ENCODE assay signal across 35 mouse cellular contexts in genomic region chr1:128772440-128772839, GRCm38 (mm10).
"Had no signal": no experiment of that assay in that cellular context is flagged by ENCODE, and none has a peak within 500 bp of the region (broad histone marks: within the 10 kb centered on the region; RNA-seq: fewer than 3 reads in every experiment).

No protein-coding gene starts in this region.

- DNase-seq: heart, postnatal 10 days; heart, postnatal 14 days; heart, postnatal 36 days; heart, postnatal 4 days; kidney, adult 11 months; kidney, adult 18-20 months; kidney, adult 2 months; kidney, adult 8-10 months; kidney, adult 9 months; kidney, postnatal 10 days; kidney, postnatal 14 days; kidney, postnatal 25 days; kidney, postnatal 36 days; kidney, postnatal 4 days; layer of hippocampus, adult 9-11 months; layer of hippocampus, postnatal 36 days had no signal

- H3K9ac ChIP-seq: heart, embryonic 12.5 days; heart, embryonic 13.5 days; heart, embryonic 15.5 days; hindbrain, embryonic 12.5 days; hindbrain, embryonic 13.5 days; hindbrain, embryonic 14.5 days; hindbrain, embryonic 15.5 days; intestine, embryonic 15.5 days; kidney, embryonic 15.5 days had no signal

- H3K4me2 ChIP-seq: heart, embryonic 11.5 days; heart, embryonic 12.5 days; heart, embryonic 13.5 days; heart, embryonic 15.5 days; hindbrain, embryonic 12.5 days; hindbrain, embryonic 13.5 days; hindbrain, embryonic 14.5 days; hindbrain, embryonic 15.5 days; intestine, embryonic 15.5 days; kidney, embryonic 15.5 days had no signal

- H3K36me3 ChIP-seq: heart, embryonic 10.5 days; heart, embryonic 12.5 days; heart, embryonic 13.5 days; heart, embryonic 15.5 days; hindbrain, embryonic 10.5 days; hindbrain, embryonic 12.5 days; hindbrain, embryonic 13.5 days; hindbrain, embryonic 15.5 days; intestine, embryonic 15.5 days; kidney, embryonic 15.5 days had no signal

- H3K4me1 ChIP-seq: heart, embryonic 10.5 days; heart, embryonic 12.5 days; heart, embryonic 13.5 days; heart, embryonic 15.5 days; hindbrain, embryonic 10.5 days; hindbrain, embryonic 12.5 days; hindbrain, embryonic 13.5 days; hindbrain, embryonic 15.5 days; intestine, embryonic 15.5 days; kidney, embryonic 15.5 days had no signal

- H3K9me3 ChIP-seq: heart, embryonic 10.5 days; heart, embryonic 12.5 days; heart, embryonic 13.5 days; heart, embryonic 15.5 days; hindbrain, embryonic 10.5 days; hindbrain, embryonic 12.5 days; hindbrain, embryonic 13.5 days; hindbrain, embryonic 15.5 days; intestine, embryonic 15.5 days; kidney, embryonic 15.5 days had no signal

- H3K27me3 ChIP-seq: heart, embryonic 12.5 days; heart, embryonic 13.5 days; heart, embryonic 15.5 days; hindbrain, embryonic 12.5 days; hindbrain, embryonic 13.5 days; hindbrain, embryonic 15.5 days; intestine, embryonic 15.5 days; kidney, embryonic 15.5 days had no signal

- ATAC-seq: hindbrain, embryonic 16.5 days; inflammation-experienced regulatory T-cells, adult 6 months; intestine, embryonic 15.5 days; intestine, embryonic 16.5 days; intestine, postnatal 0 days had no signal

- H3K4me3 ChIP-seq: heart, embryonic 10.5 days; heart, embryonic 12.5 days; heart, embryonic 13.5 days; heart, embryonic 15.5 days; hindbrain, embryonic 10.5 days; hindbrain, embryonic 12.5 days; hindbrain, embryonic 13.5 days; hindbrain, embryonic 15.5 days; intestine, embryonic 15.5 days; kidney, embryonic 15.5 days; layer of hippocampus, adult 2 months; left cerebral cortex, adult 2 months had no signal

- H3K27ac ChIP-seq: heart, embryonic 10.5 days; heart, embryonic 13.5 days; heart, embryonic 15.5 days; hindbrain, embryonic 10.5 days; hindbrain, embryonic 12.5 days; hindbrain, embryonic 13.5 days; hindbrain, embryonic 14.5 days; hindbrain, embryonic 15.5 days; intestine, embryonic 15.5 days; kidney, embryonic 15.5 days; kidney, postnatal 0 days; layer of hippocampus, adult 2 months; left cerebral cortex, adult 2 months had no signal
